Mouse (Mus musculus): ENCODE measurements at regions not wholly inside any gene's neighbourhood (a gene's known extent, or its start where the extent isn't known, plus 50 kb on each side); places are given as distances from the start of the nearest gene placed in this dataset.

GRCm38 (mm10) chr12:105898580-105899293 is 111.3 kb upstream of the Vrk1 start:
- Histone ChIP-seq H3K4me3 (replicated peaks; ENCODE audit: control insufficient read depth, low read depth, low read length) (no peak overlapping the region), H3K4me1 (ENCODE audit: control insufficient read depth, insufficient read depth, low read length) (no peaks in the 10 kb centered on the region), H3K27ac (ENCODE audit: control insufficient read depth, insufficient read depth, low read depth, low read length, poor library complexity) (no peak overlapping the region)
- TF ChIP-seq CTCF (IDR thresholded peaks at IDR 0.05; ENCODE audit: control insufficient read depth, insufficient read depth, low read length) (no peak), POLR2A (IDR thresholded peaks at IDR 0.05; ENCODE audit: borderline replicate concordance, control insufficient read depth, low read depth, low read length) (no peak)
- 90% methylated on average over 12 of the region's 12 CpGs for WGBS

GRCm38 (mm10) chr12:105899294-105899909 is 110.6 kb upstream of the Vrk1 start:
- no peak overlapping the region for H3K27ac ChIP-seq (ENCODE audit: control insufficient read depth, insufficient read depth, low read depth, low read length, poor library complexity)
- H3K4me1 ChIP-seq (ENCODE audit: control insufficient read depth, insufficient read depth, low read length), result no peaks in the 10 kb centered on the region
- WGBS, result 83% methylated on average over 9 of the region's 9 CpGs
- no peak overlapping the region for H3K4me3 ChIP-seq (replicated peaks; ENCODE audit: control insufficient read depth, low read depth, low read length)
- no peak for TF ChIP-seq CTCF (IDR thresholded peaks at IDR 0.05; ENCODE audit: control insufficient read depth, insufficient read depth, low read length)
- no peak for TF ChIP-seq POLR2A (IDR thresholded peaks at IDR 0.05; ENCODE audit: borderline replicate concordance, control insufficient read depth, low read depth, low read length)

- H3K4me1 ChIP-seq (ENCODE audit: control insufficient read depth, insufficient read depth, low read length), result no peaks in the 10 kb centered on the region
- WGBS, result 70% methylated on average over 6 of the region's 6 CpGs
- no peak overlapping the region for H3K27ac ChIP-seq (ENCODE audit: control insufficient read depth, insufficient read depth, low read depth, low read length, poor library complexity)
- no peak overlapping the region for H3K4me3 ChIP-seq (replicated peaks; ENCODE audit: control insufficient read depth, low read depth, low read length)
- TF ChIP-seq POLR2A (IDR thresholded peaks at IDR 0.05; ENCODE audit: borderline replicate concordance, control insufficient read depth, low read depth, low read length) (no peak), CTCF (IDR thresholded peaks at IDR 0.05; ENCODE audit: control insufficient read depth, insufficient read depth, low read length) (no peak)
Measured at GRCm38 (mm10) chr12:105900479-105900878, 109.5 kb upstream of the Vrk1 start.

GRCm38 (mm10) chr12:105903072-105903471 is 107.0 kb upstream of the Vrk1 start:
- Histone ChIP-seq H3K4me3 (replicated peaks; ENCODE audit: control insufficient read depth, low read depth, low read length) (no peak overlapping the region), H3K27ac (ENCODE audit: control insufficient read depth, insufficient read depth, low read depth, low read length, poor library complexity) (no peak overlapping the region), H3K4me1 (ENCODE audit: control insufficient read depth, insufficient read depth, low read length) (no peaks in the 10 kb centered on the region; the same call in 1 of the 2 replicates)
- no peak for TF ChIP-seq POLR2A (IDR thresholded peaks at IDR 0.05; ENCODE audit: borderline replicate concordance, control insufficient read depth, low read depth, low read length)
- TF ChIP-seq CTCF (IDR thresholded peaks at IDR 0.05; ENCODE audit: control insufficient read depth, insufficient read depth, low read length), result no peak
- WGBS, result 71% methylated on average over 8 of the region's 8 CpGs

- no peak for TF ChIP-seq POLR2A (IDR thresholded peaks at IDR 0.05; ENCODE audit: borderline replicate concordance, control insufficient read depth, low read depth, low read length)
- no peak for TF ChIP-seq CTCF (IDR thresholded peaks at IDR 0.05; ENCODE audit: control insufficient read depth, insufficient read depth, low read length)
- no peak overlapping the region for H3K27ac ChIP-seq (ENCODE audit: control insufficient read depth, insufficient read depth, low read depth, low read length, poor library complexity)
- no peak overlapping the region for H3K4me3 ChIP-seq (replicated peaks; ENCODE audit: control insufficient read depth, low read depth, low read length)
- 24% methylated on average over 7 of the region's 7 CpGs for WGBS
- peaks cover 1% of the 10 kb centered on the region; the same call in 1 of the 2 replicates for H3K4me1 ChIP-seq (ENCODE audit: control insufficient read depth, insufficient read depth, low read length)
Measured at GRCm38 (mm10) chr12:105906584-105906983, 103.4 kb upstream of the Vrk1 start.

- Histone ChIP-seq H3K27ac (ENCODE audit: control insufficient read depth, insufficient read depth, low read depth, low read length, poor library complexity) (no peak overlapping the region), H3K4me1 (ENCODE audit: control insufficient read depth, insufficient read depth, low read length) (peaks cover 1% of the 10 kb centered on the region; the same call in 1 of the 2 replicates), H3K4me3 (replicated peaks; ENCODE audit: control insufficient read depth, low read depth, low read length) (no peak overlapping the region)
- 29% methylated on average over 13 of the region's 13 CpGs for WGBS
- no peak for TF ChIP-seq CTCF (IDR thresholded peaks at IDR 0.05; ENCODE audit: control insufficient read depth, insufficient read depth, low read length)
- TF ChIP-seq POLR2A (IDR thresholded peaks at IDR 0.05; ENCODE audit: borderline replicate concordance, control insufficient read depth, low read depth, low read length), result no peak
Measured at GRCm38 (mm10) chr12:105907851-105908620, 102.0 kb upstream of the Vrk1 start.

- no peak overlapping the region for H3K27ac ChIP-seq (ENCODE audit: control insufficient read depth, insufficient read depth, low read depth, low read length, poor library complexity)
- no peak for TF ChIP-seq POLR2A (IDR thresholded peaks at IDR 0.05; ENCODE audit: borderline replicate concordance, control insufficient read depth, low read depth, low read length)
- TF ChIP-seq CTCF (IDR thresholded peaks at IDR 0.05; ENCODE audit: control insufficient read depth, insufficient read depth, low read length), result no peak
Measured at GRCm38 (mm10) chr12:105911556-105911955, 98.5 kb upstream of the Vrk1 start.

GRCm38 (mm10) chr12:105917388-105917963 is 92.6 kb upstream of the Vrk1 start:
- Histone ChIP-seq H3K4me3 (replicated peaks; ENCODE audit: control insufficient read depth, low read depth, low read length) (no peak overlapping the region), H3K27ac (ENCODE audit: control insufficient read depth, insufficient read depth, low read depth, low read length, poor library complexity) (no peak overlapping the region), H3K4me1 (ENCODE audit: control insufficient read depth, insufficient read depth, low read length) (no peaks in the 10 kb centered on the region)
- WGBS, result 60% methylated on average over 10 of the region's 10 CpGs
- TF ChIP-seq POLR2A (IDR thresholded peaks at IDR 0.05; ENCODE audit: borderline replicate concordance, control insufficient read depth, low read depth, low read length) (no peak), CTCF (IDR thresholded peaks at IDR 0.05; ENCODE audit: control insufficient read depth, insufficient read depth, low read length) (no peak)

More at GRCm38 (mm10) chr12:105911556-105911955, 98.5 kb upstream of the Vrk1 start:
- H3K4me3 ChIP-seq (replicated peaks; ENCODE audit: control insufficient read depth, low read depth, low read length), result no peak overlapping the region
- H3K4me1 ChIP-seq (ENCODE audit: control insufficient read depth, insufficient read depth, low read length), result 0 out of 2 replicates have a peak, but pooled peaks cover 1% of the 10 kb centered on the region
- 11% methylated on average over 9 of the region's 9 CpGs for WGBS
